Mouse (Mus musculus): ENCODE measurements around the gene Actg1. TPM values are rescaled to one million over a fixed set of nuclear protein-coding genes. Genes with fewer than 3 reads are reported as not detected.

Actg1 gene
- polyA plus RNA-seq, 1 experiment: 1,024 TPM

GRCm38 (mm10) chr11:120346383-120347034, 1.8 kb downstream of the Actg1 start:
- DNase-seq (ENCODE audit: low spot score): peak; percentile 28

DNA sequence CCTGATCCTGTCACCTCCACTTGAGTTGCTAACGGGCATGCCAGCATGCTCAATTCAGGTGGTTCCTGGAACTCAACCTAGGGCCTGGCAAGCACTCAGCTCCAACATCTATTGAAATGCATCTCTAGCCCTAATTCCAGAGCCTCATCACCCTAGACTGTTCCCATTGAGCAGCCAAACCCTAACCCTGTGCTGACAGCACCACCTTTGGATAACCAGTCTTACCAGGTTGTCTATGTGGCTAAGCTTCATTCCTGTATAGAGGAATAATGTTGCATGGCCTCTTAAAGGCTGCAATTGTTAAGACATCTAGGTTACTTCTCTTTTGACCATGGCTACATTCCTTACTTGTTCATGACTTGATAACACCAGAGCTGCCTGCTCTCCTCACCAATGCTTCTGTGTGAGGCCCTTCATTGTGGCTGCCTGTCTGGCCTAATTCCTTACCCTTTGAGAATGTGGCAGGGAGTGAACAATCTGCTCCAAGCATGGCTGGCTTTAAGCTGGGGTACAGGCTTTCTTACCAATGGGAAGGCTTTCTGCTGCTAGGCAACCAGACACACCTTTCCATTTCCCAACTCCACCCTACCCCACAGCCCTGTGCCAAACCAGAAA, 3.2 kb downstream of the Actg1 start:
- peak; percentile 28 for DNase-seq (ENCODE audit: low spot score)

DNA sequence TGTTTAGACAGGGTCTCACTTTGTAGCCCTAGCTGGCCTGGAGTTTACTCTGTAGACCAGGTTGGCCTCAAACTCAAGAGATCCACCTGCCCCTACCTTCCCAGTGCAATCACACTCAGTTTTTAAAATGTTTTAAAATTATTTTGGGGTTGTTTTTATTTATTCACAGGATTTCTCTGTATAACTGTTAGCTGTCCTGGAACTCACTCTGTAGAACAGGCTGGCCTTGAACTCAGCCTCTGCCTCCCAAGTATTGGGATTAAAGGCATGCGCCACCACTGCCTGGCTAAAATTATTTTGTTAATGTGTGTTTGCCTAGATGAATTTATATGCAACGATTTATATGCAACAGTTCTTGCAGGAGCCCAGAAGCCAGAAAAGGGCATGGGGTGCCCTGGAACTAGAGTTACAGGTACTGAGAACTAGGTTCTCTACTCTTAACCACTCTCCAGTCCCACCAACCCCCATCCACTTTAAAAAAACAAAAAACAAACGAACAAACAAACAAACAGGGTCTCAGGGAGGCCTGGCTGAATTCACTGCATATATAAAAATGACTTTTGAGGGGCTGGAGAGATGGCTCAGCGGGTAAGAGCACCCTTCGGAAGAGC, 3.9 kb downstream of the Actg1 start:
- DNase-seq (ENCODE audit: low spot score): no peak

- peak; percentile 31 for DNase-seq (ENCODE audit: low spot score)
Observed at GRCm38 (mm10) chr11:120343519-120344309, 4.6 kb downstream of the Actg1 start.

- DNase-seq (ENCODE audit: low spot score): peak; percentile 13
Observed at GRCm38 (mm10) chr11:120342656-120343160, 5.6 kb downstream of the Actg1 start.

DNA sequence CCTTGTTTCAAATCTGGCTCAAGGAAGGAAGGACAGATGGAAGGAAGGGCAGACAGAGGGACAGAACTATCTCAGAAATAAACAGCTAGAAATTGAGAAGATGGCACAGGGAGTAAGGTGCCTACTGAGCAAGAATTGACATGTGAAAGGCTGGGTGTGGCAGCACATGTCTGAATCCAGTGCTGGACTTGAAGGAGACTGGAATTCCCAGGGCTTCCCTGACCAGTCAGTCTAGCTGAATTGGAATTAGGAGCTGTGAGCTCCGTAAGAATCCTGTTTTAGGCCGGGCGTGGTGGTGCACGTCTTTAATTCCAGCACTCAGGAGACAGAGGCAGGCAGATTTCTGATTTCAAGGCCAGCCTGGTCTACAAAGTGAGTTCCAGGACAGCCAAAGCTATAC, 6.7 kb downstream of the Actg1 start:
- DNase-seq (ENCODE audit: low spot score): peak; percentile 10

GRCm38 (mm10) chr11:120339978-120340513, 8.3 kb downstream of the Actg1 start:
- no peak for DNase-seq (ENCODE audit: low spot score)

- no peak for DNase-seq (ENCODE audit: low spot score)
Observed at GRCm38 (mm10) chr11:120338786-120339185, 9.6 kb downstream of the Actg1 start.

- DNase-seq (ENCODE audit: low spot score): no peak
Observed at GRCm38 (mm10) chr11:120337447-120337846, 10.9 kb downstream of the Actg1 start.

- DNase-seq (ENCODE audit: low spot score): no peak
Observed at GRCm38 (mm10) chr11:120335431-120336021, 12.8 kb downstream of the Actg1 start.

GRCm38 (mm10) chr11:120320156-120320555, 28.2 kb downstream of the Actg1 start:
- DNase-seq (ENCODE audit: low spot score): no peak

DNA sequence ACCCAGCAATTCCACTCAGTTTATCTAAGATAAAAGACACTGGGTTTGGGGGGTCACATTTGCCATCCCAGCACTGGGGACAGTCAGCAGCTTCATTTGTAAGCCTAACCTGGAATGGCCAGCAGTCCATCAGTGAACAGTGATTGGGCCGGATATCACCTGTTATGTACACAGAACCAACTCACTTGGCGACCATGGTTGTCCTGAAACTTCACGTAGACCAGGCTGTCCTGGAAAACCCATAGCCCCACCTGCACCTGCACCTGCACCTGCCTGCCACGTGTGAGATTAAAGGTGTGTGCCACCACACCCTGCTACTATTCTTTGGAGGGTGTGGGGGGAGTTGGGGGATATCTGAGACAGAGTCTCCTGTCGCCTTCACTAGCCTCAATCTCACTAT, 29.0 kb downstream of the Actg1 start:
- DNase-seq (ENCODE audit: low spot score): no peak

DNA sequence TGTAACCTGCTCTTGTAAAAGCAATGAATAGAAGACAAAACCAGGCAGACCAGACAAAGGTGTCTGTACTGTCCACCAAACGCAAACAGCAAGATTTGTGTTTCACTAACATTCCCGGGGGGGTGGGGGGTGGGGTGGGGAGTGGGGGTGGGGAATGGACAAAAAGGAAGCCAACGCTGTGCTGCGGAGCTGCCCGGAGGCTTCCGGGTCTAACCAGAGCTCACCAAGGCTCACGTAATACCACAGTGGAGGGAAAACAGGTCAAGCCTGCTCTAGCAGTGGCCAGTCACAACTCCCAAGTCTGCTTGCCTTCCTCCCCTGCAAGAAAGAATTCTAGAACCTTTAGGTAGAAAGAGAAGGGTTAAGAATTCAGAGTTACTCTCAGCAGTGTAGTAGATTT, 30.9 kb downstream of the Actg1 start:
- DNase-seq (ENCODE audit: low spot score): no peak

- no peak for DNase-seq (ENCODE audit: low spot score)
Observed at GRCm38 (mm10) chr11:120316690-120317254, 31.6 kb downstream of the Actg1 start.

DNA sequence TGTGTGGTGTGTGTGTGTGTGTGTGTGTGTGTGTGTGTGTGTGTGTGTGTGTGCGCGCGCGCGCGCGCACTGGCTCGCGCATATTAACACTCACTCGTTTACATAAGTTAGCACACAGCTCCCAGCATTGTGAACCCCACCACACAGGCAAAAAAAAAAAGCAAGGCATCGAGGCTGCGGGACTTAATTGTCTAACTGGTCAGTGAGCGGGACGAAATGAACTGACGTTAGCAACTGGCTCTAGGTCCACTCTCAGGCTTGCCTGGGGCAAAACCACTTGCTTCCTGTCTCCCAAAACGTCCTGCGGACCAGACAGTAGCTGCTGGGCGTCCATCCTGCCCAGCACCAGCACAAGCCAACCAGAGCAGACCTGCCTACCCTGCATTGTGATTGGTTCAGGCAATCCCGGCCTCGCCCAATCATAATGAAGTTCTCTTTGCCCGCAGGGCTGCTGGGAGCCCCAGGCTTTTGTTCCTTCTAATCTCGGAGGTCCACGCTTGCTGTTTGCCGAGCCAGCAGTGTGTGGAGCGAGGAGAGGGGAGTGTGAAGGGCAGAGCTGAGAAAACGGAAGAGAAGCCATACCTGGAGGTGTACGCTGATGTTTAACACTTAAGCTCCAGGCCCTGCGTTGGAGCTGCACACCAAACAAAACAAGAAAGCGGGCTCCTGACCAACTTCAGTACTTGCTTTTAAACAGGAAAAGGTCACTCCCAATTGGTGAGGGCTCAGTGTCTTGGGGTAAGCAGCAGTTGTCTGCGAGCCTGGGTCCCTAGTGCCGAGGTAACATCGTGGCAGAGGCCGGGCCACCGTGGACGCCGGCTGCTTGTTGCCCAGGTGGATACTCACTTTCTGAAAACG, 32.3 kb downstream of the Actg1 start:
- peak; percentile 77 for DNase-seq (ENCODE audit: low spot score)

GRCm38 (mm10) chr11:120315416-120315761, 33.0 kb downstream of the Actg1 start:
- DNase-seq (ENCODE audit: low spot score): no peak

DNA sequence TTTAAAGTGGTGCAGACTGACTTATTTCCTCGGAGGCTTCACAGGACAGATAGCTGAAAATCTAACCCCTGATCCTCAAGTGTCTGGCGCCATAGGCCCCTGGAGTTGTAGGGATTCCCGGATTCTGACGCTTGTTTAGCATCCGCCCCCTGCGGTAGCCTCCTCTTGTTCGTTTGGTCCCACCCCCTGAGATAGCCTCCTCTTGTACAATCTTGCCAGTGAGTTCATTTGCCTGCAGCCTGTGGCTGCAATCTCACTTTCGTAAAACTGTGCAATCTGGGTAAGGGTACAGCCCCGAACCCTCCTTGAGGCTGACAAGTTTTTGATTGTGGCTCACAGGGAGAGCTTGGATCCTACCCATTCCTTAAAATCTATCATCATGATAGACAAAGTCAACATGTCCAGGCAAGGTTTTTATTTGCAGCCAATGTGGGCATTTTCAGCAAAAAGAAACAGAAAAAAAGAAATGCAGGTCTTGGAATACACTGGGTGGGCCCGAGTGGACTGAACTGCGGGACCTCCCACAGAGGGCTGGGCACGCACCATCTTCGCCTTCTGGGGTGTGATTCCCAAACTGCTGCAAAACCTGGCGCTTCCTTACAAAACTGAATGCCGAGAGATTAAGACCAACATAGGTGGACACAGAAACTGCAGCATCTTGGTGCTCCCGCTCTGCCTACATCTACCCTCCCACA, 33.5 kb downstream of the Actg1 start:
- no peak for DNase-seq (ENCODE audit: low spot score)

- DNase-seq (ENCODE audit: low spot score): no peak
Observed at GRCm38 (mm10) chr11:120313906-120314685, 34.2 kb downstream of the Actg1 start.

DNA sequence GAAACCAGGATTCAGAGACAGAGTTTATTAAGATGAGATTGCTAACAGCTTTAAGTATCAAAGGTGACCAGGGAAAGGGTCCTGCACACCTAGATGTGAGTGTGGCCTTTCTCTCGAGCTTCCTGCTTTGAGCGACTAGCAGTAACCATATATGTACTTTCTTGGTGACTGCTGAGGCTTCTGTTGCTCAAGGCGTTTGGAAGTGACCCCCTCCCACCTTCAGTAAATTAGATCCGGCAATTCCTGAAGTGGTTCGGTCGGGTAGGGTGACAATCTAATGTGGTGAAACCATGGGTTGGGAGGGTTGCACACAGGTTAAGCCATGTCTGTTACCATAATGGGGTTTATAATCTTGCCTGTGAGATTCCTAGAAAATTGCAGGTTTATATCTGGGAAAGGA, 36.3 kb downstream of the Actg1 start:
- no peak for DNase-seq (ENCODE audit: low spot score)

Measured in urinary bladder, adult 2 months (tissue).